Mouse (Mus musculus) testis, adult 2 months (tissue): ENCODE results near the gene U2af1. TPM values are rescaled to one million over a fixed set of nuclear protein-coding genes. Genes with fewer than 3 reads are reported as not detected.
"Not testable (repeated sequence)": the region's sequence is repeated elsewhere in the genome, so short reads cannot be mapped to it uniquely, and the experiment has no call there.

Experiments
- H3K27ac ChIP-seq: fragments of 200-500 bp; 2 replicates; pipeline ENCODE4 v1.5.1; 2012; ENCODE audit warnings: low read depth, low read length; ENCODE audit not compliant: control insufficient read depth, insufficient read depth
- H3K27me3 ChIP-seq: fragments of 200-500 bp; 2 replicates; pipeline ENCODE4 v1.6.1; 2012; ENCODE audit warnings: mild to moderate bottlenecking, low read length, moderate library complexity; ENCODE audit not compliant: control insufficient read depth, insufficient read depth
- H3K36me3 ChIP-seq: fragments of 200-500 bp; 2 replicates; pipeline ENCODE4 v1.6.1; 2012; ENCODE audit warnings: mild to moderate bottlenecking, low read length; ENCODE audit not compliant: control insufficient read depth, insufficient read depth
- H3K4me1 ChIP-seq: fragments of 200-500 bp; 2 replicates; pipeline ENCODE4 v1.6.1; 2012; ENCODE audit warnings: low read length; ENCODE audit not compliant: control insufficient read depth, insufficient read depth
- H3K4me3 ChIP-seq: fragments of 200-500 bp; 2 replicates; pipeline ENCODE4 v1.5.1; 2012; ENCODE audit warnings: low read depth, mild to moderate bottlenecking, low read length, moderate library complexity, mixed read lengths; ENCODE audit not compliant: control insufficient read depth
- CTCF ChIP-seq: fragments of 200-500 bp; IDR thresholded peaks from 2 replicates; pipeline ENCODE4 v1.5.1; 2012; ENCODE audit warnings: low read depth, mild to moderate bottlenecking, inconsistent platforms, low read length, moderate library complexity; ENCODE audit not compliant: control insufficient read depth, insufficient read depth, insufficient replicate concordance
- POLR2A ChIP-seq: fragments of 200-500 bp; IDR thresholded peaks from 2 replicates; pipeline ENCODE4 v1.6.1; 2012; ENCODE audit warnings: low read depth, mild to moderate bottlenecking, inconsistent platforms, low read length, moderate library complexity; ENCODE audit not compliant: control insufficient read depth
- polyA plus RNA-seq: library from polyadenylated mRNA; depleted of rRNA; stranded (reverse); fragments of >200 nt; gene quantifications from 2 replicates; pipeline ENCODE4 v1.2.3, GENCODE M21; 2012; rRNA removed

U2af1 gene
- 33.2 and 39.6 TPM in 2 replicates for polyA plus RNA-seq

- 0 out of 2 replicates have a peak, but pooled peaks cover 1% of the 10 kb centered on the region for H3K36me3 ChIP-seq
- H3K4me3 ChIP-seq = peak within 1 kb of the TSS; percentile 98
- peak; percentile 87 for TF ChIP-seq POLR2A
- TF ChIP-seq CTCF = peak; percentile 0; the same call in 1 of the 2 replicates
- H3K4me1 ChIP-seq = peaks cover 7% of the 10 kb centered on the region
- H3K27me3 ChIP-seq = no peaks in the 10 kb centered on the region
- peak within 1 kb of the TSS; percentile 98 for H3K27ac ChIP-seq
Observed at GRCm38 (mm10) chr17:31658468-31659185, at the start of gene U2af1. U2af1 (minus strand) TSS chr17:31658892.

GRCm38 (mm10) chr17:31705271-31706020 is 46.8 kb upstream of the U2af1 start:
- Histone ChIP-seq H3K36me3 (no peaks in the 10 kb centered on the region), H3K4me3 (no peak overlapping the region), H3K27ac (no peak overlapping the region), H3K4me1 (no peaks in the 10 kb centered on the region), H3K27me3 (no peaks in the 10 kb centered on the region)
- no peak for TF ChIP-seq CTCF
- no peak for TF ChIP-seq POLR2A

GRCm38 (mm10) chr17:31703276-31703980 is 44.7 kb upstream of the U2af1 start:
- H3K4me1 ChIP-seq = no peaks in the 10 kb centered on the region
- no peaks in the 10 kb centered on the region for H3K27me3 ChIP-seq
- no peak overlapping the region for H3K27ac ChIP-seq
- H3K4me3 ChIP-seq = no peak overlapping the region
- TF ChIP-seq POLR2A (no peak), CTCF (no peak)
- H3K36me3 ChIP-seq = no peaks in the 10 kb centered on the region

- no peak overlapping the region for H3K4me3 ChIP-seq
- no peaks in the 10 kb centered on the region for H3K36me3 ChIP-seq
- H3K4me1 ChIP-seq = peaks cover 10% of the 10 kb centered on the region
Observed at GRCm38 (mm10) chr17:31698347-31698746, 39.7 kb upstream of the U2af1 start.

GRCm38 (mm10) chr17:31695356-31695755 is 36.7 kb upstream of the U2af1 start:
- not testable (repeated sequence) for H3K27me3 ChIP-seq, H3K27ac ChIP-seq

More at GRCm38 (mm10) chr17:31698347-31698746, 39.7 kb upstream of the U2af1 start:
- no peak for TF ChIP-seq POLR2A
- Histone ChIP-seq H3K27ac (no peak overlapping the region), H3K27me3 (no peaks in the 10 kb centered on the region)

DNA sequence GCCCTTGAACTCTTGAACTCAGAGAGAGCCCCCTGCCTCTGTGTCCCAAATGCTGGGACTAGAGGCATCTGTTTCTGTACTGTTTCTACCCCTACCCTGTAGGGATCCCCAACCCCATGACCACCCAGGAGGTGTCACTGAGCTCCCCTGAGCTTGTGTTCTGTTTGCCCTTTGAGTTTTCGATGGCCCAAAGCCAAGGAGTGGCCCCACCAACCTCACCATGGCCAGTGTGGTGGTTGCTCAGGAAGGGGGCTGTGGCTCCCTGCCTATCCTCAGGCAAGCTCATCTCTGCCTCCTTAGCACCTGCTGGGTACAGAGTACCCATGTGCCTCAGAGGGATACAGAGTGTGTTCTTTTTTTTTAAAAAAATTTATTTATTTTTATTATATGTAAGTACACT is 36.3 kb upstream of the U2af1 start:
- no peaks in the 10 kb centered on the region for H3K27me3 ChIP-seq
- peaks cover 14% of the 10 kb centered on the region for H3K4me1 ChIP-seq
- no peak for TF ChIP-seq POLR2A
- no peak for TF ChIP-seq CTCF
- H3K36me3 ChIP-seq = no peaks in the 10 kb centered on the region
- no peak overlapping the region for H3K27ac ChIP-seq
- H3K4me3 ChIP-seq = no peak overlapping the region

More at GRCm38 (mm10) chr17:31695356-31695755, 36.7 kb upstream of the U2af1 start:
- not testable (repeated sequence) for H3K36me3 ChIP-seq, H3K4me3 ChIP-seq
- H3K4me1 ChIP-seq = peaks cover 14% of the 10 kb centered on the region

DNA sequence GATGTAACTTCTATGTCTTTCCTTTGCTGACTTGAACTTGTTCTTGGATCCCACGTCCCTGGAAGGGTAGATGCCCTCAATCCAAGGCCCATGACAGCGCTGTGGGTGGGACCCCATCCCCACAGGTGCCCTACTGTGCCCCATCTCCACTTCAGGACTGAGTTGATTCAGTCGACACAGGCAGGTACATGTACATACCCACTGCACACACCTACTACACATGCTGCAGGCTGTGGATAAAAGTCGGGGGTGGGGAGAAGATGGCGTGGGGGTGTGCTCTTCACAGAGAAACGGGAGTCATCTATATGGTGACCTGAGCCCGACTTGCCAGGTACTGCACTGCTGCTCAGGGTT is 35.3 kb upstream of the U2af1 start:
- H3K4me1 ChIP-seq = peaks cover 14% of the 10 kb centered on the region
- H3K36me3 ChIP-seq = no peaks in the 10 kb centered on the region
- H3K4me3 ChIP-seq = no peak overlapping the region
- no peak overlapping the region for H3K27ac ChIP-seq
- no peaks in the 10 kb centered on the region for H3K27me3 ChIP-seq
- TF ChIP-seq CTCF = no peak
- no peak for TF ChIP-seq POLR2A
